Mouse (Mus musculus) spleen, postnatal 10 days (tissue): ENCODE measurements around the gene Timeless.
"Not testable (repeated sequence)": the region's sequence is repeated elsewhere in the genome, so short reads cannot be mapped to it uniquely, and the experiment has no call there.

Source experiments
- DNase-seq, 2 experiments: peaks; one replicate each; pipeline ENCODE4 v3.0.0; 2021 to 2022; ENCODE audit warnings: low spot score in 2 of 2

Gene Timeless

DNA sequence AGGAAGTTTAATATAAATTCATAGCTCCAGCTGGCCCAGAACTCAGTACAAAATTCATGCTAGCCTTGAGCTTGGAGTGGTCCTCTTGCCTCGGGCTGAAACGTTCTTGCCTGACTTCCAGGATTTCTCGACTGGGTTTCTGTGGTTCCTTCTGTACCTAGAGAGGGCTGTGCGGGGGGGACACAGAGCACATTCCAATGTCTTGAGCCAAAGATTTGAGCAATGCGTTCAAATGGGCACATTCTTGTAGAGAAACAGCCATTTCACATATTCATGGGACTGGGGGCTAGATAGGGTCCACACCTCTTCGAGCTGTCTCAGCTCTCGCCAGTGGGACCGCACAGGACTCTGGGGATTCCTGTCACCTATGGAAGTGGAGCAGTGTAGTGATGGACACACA lies 24.1 kb downstream of the Timeless start:
- no peak for DNase-seq

- no peak for DNase-seq
These were observed 24.5 kb downstream of the Timeless start for GRCm38 (mm10) chr10:128256328-128256727.

DNA sequence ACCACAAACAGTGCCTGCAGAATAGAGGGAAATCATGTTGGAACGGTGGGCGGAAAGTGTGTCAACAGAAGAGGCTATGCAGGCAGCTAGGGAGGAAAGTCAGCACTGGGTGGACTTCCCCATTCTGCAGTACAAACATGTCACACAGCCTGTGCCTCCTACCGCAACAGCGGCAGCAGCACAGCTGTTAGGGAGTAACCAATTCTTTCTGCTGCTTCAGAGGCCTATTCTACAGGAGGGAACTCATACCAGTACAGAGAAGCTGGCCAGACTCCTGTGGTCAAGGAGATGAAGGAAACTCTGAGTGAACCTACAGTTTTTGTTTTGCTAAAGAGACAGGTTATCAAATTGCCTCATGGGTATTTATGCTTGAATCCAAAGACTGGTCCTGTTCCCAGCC lies 27.1 kb downstream of the Timeless start:
- peak in 1 of 2 experiments; percentile 52 for DNase-seq

DNA sequence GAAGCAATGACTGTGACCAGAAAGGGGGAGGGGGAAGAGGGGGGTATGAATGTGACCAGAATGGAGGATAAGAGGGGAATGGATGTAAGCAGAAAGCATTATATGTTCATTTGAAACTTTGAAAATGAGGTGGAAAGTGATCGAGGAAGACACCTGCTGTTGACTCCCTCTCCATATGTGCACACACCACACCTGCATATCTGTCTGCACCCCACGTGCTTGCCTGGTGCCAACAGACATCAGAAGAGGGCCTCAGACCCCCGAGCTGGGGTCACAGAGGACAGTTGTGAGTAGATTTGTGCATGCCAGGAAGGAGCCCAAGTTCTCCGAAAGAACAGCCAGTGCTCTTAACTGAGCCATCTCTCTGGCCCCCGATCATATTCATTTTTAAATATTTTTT lies 28.1 kb downstream of the Timeless start:
- no peak for DNase-seq

- DNase-seq: not testable (repeated sequence)
These were observed 28.5 kb downstream of the Timeless start for GRCm38 (mm10) chr10:128260376-128260775.

- no peak for DNase-seq
These were observed 30.4 kb downstream of the Timeless start for GRCm38 (mm10) chr10:128262300-128262699.

DNA sequence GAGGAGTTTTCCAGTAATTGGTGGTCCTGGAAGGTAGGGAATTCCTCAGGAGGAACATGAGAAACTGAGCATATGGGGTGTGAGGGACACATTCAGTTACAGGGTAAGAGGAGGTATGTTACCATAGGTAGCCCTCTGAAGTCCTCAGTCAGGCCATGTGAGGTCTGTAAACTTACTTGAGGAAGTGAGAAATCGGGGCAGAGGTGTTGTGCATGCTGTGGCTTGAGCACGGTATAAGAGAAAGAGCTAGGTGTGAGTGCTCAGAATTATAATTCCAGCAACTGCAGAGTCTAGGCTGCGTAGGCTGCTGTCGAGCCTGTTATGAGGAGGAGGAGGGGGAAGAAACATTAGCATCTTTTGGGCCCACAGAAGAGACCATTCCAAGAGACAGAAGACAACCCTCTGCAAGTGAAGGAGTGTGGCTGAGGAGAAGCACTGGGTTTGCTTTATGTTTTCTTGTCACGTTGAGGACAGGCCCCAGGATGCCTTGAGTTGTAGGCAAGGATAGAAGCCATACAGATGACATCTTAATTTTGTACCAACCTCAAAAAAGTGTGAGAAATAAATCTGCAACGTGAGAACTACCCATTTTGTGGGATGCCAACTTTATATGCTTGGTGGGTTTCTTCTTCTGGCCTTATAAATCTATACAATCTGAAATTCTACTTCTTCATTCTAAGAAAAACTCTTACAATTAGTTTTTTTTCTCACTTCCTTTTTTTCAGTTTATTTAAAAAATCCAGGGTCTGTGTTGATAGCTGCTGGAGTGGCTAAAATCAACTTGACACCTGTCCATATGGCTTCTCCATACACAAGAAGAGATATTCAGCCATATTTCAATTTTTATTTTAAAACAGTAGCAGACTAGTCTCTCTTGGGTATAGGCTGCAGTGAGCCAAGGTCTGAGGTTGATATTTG lies 31.8 kb downstream of the Timeless start:
- no peak for DNase-seq

GRCm38 (mm10) chr10:128268371-128268770 lies 36.5 kb downstream of the Timeless start, which contains the start of gene Apof:
Gene Apof (plus strand): TSS chr10:128268671.
- no peak for DNase-seq

DNA sequence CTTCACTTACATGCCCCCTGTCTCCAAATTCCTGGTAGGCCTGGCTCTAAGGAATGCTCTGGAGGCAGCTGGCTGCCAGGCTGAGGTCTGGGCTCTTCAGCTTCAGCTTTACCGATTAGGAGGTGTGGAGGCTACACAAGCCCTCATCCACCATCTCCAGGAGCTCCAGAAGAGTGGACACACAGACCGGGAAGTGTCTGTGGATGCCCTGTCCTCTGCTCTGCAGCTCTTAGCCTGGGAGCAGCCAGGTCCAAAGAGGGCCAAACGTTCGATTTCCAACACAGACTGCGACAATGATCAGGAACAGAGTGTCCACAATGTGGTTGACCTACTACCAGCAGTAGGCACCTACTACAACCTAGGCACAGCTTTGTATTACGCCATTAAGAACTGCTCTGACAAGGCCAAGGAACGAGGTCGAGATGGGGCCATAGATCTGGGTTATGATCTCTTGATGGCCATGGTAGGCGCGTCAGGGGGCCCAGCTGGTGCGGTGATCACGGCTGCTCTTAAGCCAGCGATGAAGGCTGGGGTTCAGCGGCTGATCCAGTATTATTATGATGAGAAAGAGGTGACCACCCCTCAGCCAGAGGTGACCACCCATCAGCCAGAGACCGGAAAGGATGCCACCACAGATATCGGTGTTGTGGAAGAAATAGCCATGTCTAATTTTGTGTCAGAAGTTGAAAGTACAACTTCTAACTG lies 37.5 kb downstream of the Timeless start:
- DNase-seq: no peak

DNA sequence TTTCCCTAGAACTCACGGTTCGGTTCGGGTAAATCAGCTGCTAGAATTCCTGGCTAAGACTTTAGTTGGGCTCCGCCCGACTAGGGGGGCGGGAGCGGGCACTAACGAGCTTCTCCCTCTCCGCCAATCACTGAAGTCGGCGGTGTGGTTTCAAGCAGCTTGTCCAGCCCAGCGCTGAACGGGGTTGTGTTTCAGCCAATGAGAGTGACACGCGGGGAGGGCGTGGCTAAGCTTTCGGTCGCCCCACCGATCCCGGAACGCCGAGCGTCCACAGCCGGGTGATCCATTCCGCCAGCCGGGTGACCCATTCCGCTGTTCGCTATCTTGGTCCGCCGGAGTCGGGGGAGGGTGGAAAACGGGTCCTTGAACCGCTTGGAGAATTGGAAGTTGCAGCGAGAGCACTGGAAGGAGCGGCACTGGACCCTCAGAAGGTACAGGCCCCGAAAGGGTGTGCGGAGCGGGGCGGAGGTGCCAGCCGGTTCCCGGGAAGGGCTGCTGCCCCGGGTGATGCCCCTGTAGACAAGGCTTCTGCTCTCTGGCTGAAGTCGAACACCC lies 38.5 kb downstream of the Timeless start, which contains the start of gene Stat2:
TSS of gene Stat2 (plus strand) at position 273 of the 555 bp plus-strand sequence.
- peak; percentile 92 to 98 for DNase-seq

DNA sequence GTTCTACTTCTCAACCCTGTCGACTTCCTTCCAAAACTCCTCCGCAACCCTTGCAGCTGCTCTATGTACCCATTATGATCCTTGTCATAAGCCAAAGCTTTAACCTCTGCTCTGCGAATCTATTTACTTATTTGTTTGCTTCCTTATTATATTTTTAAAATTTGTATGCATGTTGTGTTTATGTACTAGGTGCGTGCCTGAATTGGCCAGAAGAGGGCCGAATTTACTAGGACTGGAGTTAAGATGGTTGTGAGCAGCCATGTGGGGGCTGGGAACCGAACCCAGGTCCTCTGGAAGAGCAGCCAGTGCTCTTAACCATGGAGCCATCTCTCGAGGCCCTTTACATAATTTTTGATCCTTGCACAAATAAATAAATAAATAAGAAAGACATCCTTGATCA lies 39.0 kb downstream of the Timeless start:
- no peak for DNase-seq

- no peak for DNase-seq
These were observed 40.0 kb downstream of the Timeless start for GRCm38 (mm10) chr10:128271883-128272282.

DNA sequence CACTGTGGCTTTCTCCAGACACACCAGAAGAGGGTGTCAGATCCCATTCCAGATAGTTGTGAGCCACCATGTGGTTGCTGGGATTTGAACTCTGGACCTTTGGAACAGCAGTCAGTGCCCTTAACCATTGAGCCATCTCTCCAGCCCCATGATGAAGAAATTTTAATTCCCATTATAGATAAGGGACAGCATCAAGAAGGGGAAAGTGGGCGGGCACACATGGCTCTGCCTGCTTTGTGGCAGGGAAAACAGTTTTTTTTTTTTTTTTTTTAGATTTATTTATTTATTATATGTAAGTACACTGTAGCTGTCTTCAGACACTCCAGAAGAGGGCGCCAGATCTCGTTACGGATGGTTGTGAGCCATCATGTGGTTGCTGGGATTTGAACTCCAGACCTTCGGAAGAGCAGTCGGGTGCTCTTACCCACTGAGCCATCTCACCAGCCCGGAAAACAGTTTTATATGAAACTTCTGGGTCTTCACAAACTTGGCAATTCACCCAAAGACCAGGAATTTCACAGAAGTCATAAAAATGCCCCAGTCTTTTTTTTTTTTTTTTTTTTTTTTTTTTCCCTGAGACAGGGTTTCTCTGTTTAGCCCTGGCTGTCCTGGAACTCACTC lies 41.1 kb downstream of the Timeless start:
- DNase-seq: not testable (repeated sequence)

DNA sequence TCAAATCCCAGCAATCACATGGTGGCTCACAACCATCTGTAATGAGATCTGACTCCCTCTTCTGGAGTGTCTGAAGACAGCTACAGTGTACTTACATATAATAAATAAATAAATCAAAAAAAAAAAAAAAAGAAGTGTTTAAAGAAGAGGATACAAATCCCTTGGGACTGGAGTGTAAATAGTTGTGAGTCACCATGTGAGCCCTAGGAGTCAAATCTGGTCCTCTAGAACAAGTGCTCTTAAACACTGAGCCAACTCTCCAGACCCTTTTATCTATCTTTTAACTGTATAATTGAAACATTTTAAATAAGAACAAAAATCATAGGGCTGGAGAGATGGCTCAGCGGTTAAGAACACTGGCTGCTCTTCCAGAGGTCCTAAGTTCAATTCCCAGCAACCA lies 43.5 kb downstream of the Timeless start:
- not testable (repeated sequence) for DNase-seq

GRCm38 (mm10) chr10:128278158-128278557 lies 46.3 kb downstream of the Timeless start:
- no peak for DNase-seq

- no peak for DNase-seq
These were observed 49.1 kb downstream of the Timeless start for GRCm38 (mm10) chr10:128280943-128281342.

- DNase-seq: no peak
These were observed 49.8 kb downstream of the Timeless start for GRCm38 (mm10) chr10:128281682-128282081.

DNA sequence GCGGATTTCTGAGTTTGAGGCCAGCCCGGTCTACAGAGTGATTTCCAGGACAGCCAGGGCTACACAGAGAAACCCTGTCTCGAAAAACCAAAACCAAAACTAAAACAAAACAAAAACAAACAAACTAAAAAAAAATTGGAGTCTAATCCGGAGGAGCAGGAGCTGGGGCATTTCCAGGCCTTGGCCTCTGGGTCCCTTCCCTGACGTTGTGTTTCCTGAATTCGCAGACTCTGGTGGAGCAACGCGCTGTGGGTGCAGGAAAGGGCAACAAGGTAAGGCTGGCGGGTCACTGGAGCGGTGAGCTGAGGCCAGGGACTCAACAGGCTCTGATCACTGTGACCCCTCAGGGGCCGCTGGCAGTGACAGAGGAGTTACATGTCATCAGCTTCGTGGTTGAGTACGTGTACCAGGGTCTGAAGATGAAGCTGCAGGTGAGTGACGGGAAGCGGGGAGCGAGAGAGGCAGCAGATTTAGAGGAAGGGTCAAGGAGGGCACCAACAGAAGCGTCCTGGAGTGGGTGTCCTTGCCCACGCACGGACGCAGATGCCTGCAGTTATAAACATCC lies 51.1 kb downstream of the Timeless start:
- no peak for DNase-seq

DNA sequence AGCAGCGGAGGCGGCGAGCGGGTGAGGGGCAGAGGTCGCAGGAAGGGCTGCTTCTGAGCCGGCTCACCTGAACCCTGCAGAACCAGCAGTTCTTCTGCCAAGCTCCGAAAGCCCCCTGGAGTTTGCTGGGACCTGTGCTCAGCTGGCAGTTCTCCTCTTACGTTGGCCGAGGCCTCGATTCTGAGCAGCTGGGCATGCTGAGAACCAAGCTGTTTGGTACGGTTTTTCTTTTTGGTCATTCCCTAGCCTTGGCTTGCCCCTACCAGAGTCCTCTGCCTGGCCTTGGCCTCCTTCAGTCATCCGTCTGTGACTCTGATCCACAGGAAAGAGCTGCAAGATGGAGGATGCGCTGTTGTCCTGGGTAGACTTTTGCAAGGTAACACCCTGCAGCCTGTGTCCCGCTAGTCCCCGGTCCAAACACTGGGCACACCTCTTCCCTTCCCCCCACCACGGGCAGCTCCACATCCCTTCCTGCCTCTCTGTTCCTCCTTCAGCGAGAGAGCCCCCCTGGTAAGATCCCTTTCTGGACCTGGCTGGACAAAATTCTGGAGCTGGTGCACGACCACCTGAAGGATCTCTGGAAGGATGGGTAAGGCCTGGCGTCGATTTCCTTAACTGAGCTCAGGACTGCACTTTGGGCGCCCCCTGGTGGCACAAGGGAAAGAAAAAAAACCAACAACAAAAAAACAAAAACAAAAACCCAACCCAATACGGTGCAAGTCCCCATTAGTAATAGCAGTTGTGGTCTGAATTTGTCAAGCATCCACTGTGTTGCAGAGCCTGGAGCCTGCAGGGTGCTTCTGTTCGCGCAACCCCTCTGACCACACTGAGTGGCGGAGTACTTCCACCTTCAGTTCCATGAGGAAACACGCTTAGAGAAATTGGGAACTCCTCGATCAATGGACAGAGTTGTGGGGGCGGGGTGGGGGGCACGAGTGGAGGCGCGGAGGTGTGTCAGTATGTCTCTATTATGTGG lies 52.0 kb downstream of the Timeless start:
- peak; percentile 67 to 83 for DNase-seq

DNA sequence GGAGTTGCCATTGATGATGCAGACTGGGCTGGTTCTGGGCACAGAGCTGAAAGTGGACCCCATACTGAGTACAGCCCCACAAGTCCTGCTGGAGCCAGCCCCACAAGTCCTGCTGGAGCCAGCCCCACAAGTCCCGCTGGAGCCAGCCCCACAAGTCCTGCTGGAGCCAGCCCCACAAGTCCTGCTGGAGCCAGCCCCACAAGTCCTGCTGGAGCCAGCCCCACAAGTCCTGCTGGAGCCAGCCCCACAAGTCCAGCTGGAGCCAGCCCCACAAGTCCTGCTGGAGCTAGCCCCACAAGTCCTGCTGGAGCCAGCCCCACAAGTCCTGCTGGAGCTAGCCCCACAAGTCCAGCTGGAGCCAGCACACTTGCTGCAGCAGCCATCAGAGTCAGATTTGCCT lies 58.7 kb downstream of the Timeless start:
- not testable (repeated sequence) for DNase-seq
